Mouse (Mus musculus): Measurements from ENCODE around the gene Tmco5.
A peak's percentile ranks its signal among the peaks of the same experiment; 100 is the strongest.
"Not testable (repeated sequence)": the region's sequence is repeated elsewhere in the genome, so short reads cannot be mapped to it uniquely, and the experiment has no call there.

The Tmco5 gene

GRCm38 (mm10) chr2:116923684-116924083 is 45.2 kb downstream of the Tmco5 start:
- no peak for DNase-seq

DNA sequence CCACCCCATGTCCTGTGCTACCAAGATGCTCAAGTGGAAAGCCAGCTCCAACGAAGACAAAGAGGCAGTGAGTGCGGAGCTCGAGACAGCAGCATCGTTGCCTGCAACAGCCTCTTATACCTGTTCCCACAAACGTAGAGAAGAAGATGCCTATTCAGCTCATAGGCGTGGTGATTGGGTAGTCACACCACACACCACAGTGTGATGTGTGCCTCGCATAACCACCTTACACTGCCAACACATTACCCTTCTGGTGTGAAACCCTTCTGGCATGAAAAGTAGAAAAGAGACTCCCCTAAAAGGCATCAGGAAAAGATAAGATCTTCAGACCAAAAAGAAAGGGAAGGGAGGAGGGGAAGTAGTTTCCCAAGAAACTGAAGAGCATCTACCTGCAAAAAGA is 45.8 kb downstream of the Tmco5 start:
- no peak for DNase-seq

DNA sequence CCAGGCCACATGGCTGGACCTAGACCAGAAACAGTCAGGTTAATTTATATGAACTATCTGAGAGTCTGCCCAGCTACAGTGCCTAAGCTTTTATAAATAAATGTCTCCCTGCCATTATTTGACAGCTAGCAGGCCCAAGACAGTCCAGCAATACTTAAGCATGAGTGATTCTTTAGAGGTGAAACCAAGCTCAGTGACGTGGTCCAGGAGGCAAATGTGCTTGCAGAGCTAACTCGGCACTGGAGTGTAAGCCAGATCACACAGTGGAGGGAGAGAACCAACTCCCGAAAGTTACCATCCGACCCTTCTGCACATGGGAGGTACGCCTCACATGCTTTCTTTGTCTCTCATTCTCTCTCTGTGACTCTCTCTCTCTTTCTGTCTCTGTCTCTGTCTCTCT is 46.7 kb downstream of the Tmco5 start:
- no peak for DNase-seq

DNA sequence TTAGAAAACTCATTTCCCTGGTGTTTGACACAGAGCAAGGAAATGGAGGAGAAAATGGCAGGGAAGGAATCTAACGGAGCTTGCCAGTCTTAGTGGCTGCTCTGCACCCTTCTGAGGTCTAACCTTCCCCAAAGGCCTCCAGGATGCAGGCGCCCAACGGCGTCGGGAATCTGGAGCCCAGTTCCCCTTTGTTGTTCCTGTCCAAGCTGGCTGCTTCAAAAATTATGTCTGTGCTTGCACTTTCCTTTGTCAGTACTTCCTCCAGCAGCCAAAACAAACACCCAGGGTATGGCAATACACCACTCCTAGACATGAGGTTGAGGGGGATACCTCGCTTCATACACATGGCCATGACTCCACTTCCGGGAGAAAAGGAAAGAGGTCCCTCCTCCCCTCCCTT is 53.7 kb downstream of the Tmco5 start:
- peak in 1 of 2 experiments; percentile 32 for DNase-seq

GRCm38 (mm10) chr2:116934236-116934635 is 55.7 kb downstream of the Tmco5 start:
- not testable (repeated sequence) for DNase-seq

GRCm38 (mm10) chr2:116934776-116935175 is 56.3 kb downstream of the Tmco5 start:
- no peak for DNase-seq

- no peak for DNase-seq
These were observed 57.9 kb downstream of the Tmco5 start for GRCm38 (mm10) chr2:116936371-116936770.

GRCm38 (mm10) chr2:116937166-116937565 is 58.7 kb downstream of the Tmco5 start:
- DNase-seq: no peak

DNA sequence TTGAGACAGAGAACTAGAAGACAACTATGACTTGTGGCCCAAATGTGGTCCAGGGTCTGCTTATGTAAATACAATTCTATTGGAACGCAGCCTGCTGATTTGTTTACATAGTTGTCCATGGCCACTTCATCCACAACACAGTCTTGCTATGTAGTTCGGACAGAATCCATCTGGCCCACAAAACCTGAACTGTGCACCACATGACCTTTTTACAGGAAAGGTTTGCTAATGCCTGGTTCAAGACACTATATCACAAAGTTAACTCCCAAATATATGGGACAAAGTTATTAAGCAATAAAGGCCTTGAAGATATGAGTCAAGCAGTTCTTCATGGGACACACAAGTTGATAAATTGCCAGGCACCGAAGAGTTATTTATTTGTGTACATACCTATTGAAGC is 63.3 kb downstream of the Tmco5 start:
- peak in 1 of 2 experiments; percentile 27 for DNase-seq
